Mouse (Mus musculus) liver, embryonic 18 days (tissue): ENCODE data around the gene Olfr1489. TPM values are rescaled to one million over a fixed set of nuclear protein-coding genes. Genes with fewer than 3 reads are reported as not detected.

ENCODE experiments used
- polyA plus RNA-seq: library from polyadenylated mRNA; depleted of rRNA; stranded (reverse); fragments of >200 nt; gene quantifications from 2 replicates; pipeline ENCODE4 v1.2.3, GENCODE M21; 2012; rRNA removed

Olfr1489 gene
- polyA plus RNA-seq = not detected in 2 replicates

DNA sequence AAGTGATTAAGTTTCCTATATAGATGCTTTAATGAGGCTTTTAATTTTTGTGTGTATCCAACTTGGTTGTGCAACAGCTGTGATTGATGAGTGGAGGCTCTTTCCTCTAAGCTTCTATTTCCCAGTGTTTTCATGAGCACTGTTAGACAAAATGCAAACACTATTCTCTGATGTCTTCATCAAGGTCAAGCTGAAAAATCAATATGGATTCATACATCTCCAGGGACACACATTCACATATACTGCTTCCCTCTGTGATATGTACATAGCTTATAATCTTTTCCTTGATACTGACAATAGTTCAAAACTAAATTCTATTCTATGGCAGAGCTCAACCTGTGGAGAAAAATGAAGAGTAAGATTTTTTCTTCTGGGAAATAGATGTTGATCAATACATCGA is at the start of gene Olfr1489:
Olfr1489 (plus strand) TSS at position 301 of the 400 bp plus-strand sequence.

DNA sequence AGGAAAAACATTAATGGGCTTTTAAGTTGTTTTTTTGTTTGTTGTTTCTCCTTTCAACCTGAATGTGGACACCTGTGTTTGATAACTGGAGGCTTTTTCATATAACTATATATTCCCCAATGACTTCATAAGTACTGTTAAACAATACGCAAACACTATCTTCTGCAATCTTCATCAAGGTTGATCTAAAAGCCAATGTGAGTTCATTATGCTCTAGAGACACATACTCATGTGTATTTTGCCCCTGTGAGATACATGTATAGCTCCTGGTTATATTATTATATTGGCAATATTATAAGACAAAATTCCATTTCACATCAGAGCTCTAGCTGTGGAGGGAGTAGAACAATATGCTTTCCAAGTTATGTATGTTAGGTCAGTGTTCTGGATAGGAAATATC is 48.2 kb upstream of the Olfr1489 start, which contains the start of gene Olfr1484:
Olfr1484 (plus strand) TSS at position 301 of the 400 bp plus-strand sequence.

DNA sequence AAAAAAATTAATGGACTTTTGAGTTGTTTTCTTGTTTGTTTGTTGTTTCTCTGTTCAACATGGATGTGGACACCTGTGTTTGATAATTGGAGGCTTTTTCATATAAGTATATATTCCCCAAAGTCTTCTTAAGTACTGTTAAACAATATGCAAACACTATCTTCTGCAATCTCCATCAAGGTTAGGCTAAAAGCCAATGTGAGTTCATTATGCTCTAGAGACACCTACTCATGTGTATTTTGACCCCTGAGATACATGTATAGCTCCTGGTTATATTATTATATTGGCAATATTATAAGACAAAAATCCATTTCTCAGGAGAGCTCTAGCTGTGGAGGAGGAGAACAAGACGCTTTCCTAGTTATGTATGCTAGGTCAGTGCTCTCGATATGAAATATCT is 14.3 kb upstream of the Olfr1489 start, which contains the start of gene Olfr1487:
Olfr1487 (plus strand) TSS at position 301 of the 400 bp plus-strand sequence.

DNA sequence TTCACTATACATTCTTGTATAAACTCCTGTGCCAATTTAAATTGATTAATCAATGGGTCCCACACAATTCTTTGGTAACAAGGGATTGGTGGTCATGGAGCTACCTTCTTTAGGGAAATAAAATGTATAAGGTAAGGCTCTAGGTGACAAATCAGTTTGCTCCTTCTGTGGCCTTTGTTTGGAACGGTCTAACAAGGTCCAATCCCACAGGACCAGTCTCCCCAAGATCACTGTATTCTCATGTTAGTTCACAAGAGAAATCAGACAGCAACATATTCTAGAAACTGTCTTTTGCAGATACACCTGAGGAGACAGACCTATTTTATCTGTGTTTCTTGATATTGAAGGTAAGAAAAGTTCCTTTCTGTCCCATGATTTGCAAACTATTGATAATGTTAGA is 19.4 kb downstream of the Olfr1489 start, which contains the start of gene Olfr1490:
Olfr1490 (plus strand) TSS at position 301 of the 400 bp plus-strand sequence.

Other genes with a start within 250 kb of the Olfr1489 start
- not detected in 2 replicates for gene Olfr1469, start 223.8 kb upstream of the Olfr1489 start, polyA plus RNA-seq
- gene Olfr1471, start 188.2 kb upstream of the Olfr1489 start, polyA plus RNA-seq = not detected in 2 replicates
- not detected in 2 replicates for gene Olfr1472, start 175.5 kb upstream of the Olfr1489 start, polyA plus RNA-seq
- not detected in 2 replicates for gene Olfr1474, start 162.1 kb upstream of the Olfr1489 start, polyA plus RNA-seq
- gene Olfr1475, start 151.4 kb upstream of the Olfr1489 start, polyA plus RNA-seq = not detected in 2 replicates
- gene Olfr1477, start 131.1 kb upstream of the Olfr1489 start, polyA plus RNA-seq = not detected in 2 replicates
- gene Olfr1480, start 103.7 kb upstream of the Olfr1489 start, polyA plus RNA-seq = not detected in 2 replicates
- not detected in 2 replicates for gene Olfr1484, start 48.1 kb upstream of the Olfr1489 start, polyA plus RNA-seq
- gene Olfr1487, start 14.2 kb upstream of the Olfr1489 start, polyA plus RNA-seq = not detected in 2 replicates
- not detected in 2 replicates for gene Olfr1490, start 19.5 kb downstream of the Olfr1489 start, polyA plus RNA-seq
- gene Olfr1491, start 65.6 kb downstream of the Olfr1489 start, polyA plus RNA-seq = not detected in 2 replicates
- not detected in 2 replicates for gene Olfr1493-ps1, start 91.7 kb downstream of the Olfr1489 start, polyA plus RNA-seq
- gene Olfr1494, start 108.1 kb downstream of the Olfr1489 start, polyA plus RNA-seq = not detected in 2 replicates
- gene Olfr1495, start 133.0 kb downstream of the Olfr1489 start, polyA plus RNA-seq = not detected in 2 replicates
- not detected in 2 replicates for gene Olfr1496, start 146.3 kb downstream of the Olfr1489 start, polyA plus RNA-seq
- gene Olfr1497, start 166.6 kb downstream of the Olfr1489 start, polyA plus RNA-seq = not detected in 2 replicates
- not detected in 2 replicates for gene Olfr1499, start 187.8 kb downstream of the Olfr1489 start, polyA plus RNA-seq
- gene Olfr1500, start 198.9 kb downstream of the Olfr1489 start, polyA plus RNA-seq = not detected in 2 replicates
- not detected in 2 replicates for gene Olfr1501, start 219.1 kb downstream of the Olfr1489 start, polyA plus RNA-seq
- not detected in 2 replicates for gene Olfr1502, start 230.2 kb downstream of the Olfr1489 start, polyA plus RNA-seq